Mouse (Mus musculus) olfactory bulb, adult 2 months (tissue): ENCODE measurements around the gene Tmem208. TPM values are rescaled to one million over a fixed set of nuclear protein-coding genes. Genes with fewer than 3 reads are reported as not detected.

Experiments used
- H3K27ac ChIP-seq: fragments of 200-500 bp; 2 replicates; pipeline ENCODE4 v1.5.1; 2012; ENCODE audit warnings: low read depth, low read length; ENCODE audit not compliant: insufficient read depth
- H3K4me1 ChIP-seq: fragments of 200-500 bp; 2 replicates; pipeline ENCODE4 v1.6.1; 2012; ENCODE audit warnings: low read length; ENCODE audit not compliant: control insufficient read depth, insufficient read depth
- H3K4me3 ChIP-seq: fragments of 200-500 bp; 2 replicates; pipeline ENCODE4 v1.5.1; 2012; ENCODE audit warnings: mild to moderate bottlenecking, low read depth, low read length, moderate library complexity; ENCODE audit not compliant: insufficient read depth
- CTCF ChIP-seq: fragments of 200-500 bp; IDR thresholded peaks from 2 replicates; pipeline ENCODE4 v1.5.1; 2012; ENCODE audit warnings: low read depth, mild to moderate bottlenecking, low read length, moderate library complexity; ENCODE audit not compliant: insufficient read depth
- POLR2A ChIP-seq: fragments of 200-500 bp; IDR thresholded peaks from 2 replicates; pipeline ENCODE4 v1.6.1; 2012; ENCODE audit warnings: mild to moderate bottlenecking, low read depth, low read length, moderate library complexity; ENCODE audit not compliant: insufficient read depth
- WGBS: fragments of 180-500 bp; shearing (Covaris S2); methylation state at CpG from one replicate; pipeline ENCODE4 v1.1.7; 2018; 5-methylcytosine and 5-hydroxymethylcytosine counted together
- polyA plus RNA-seq: library from polyadenylated mRNA; stranded (reverse); fragments of >200 nt; gene quantifications from 2 replicates; pipeline ENCODE4 v1.2.4, GENCODE M21; 2012; ENCODE audit warnings: low replicate concordance; ENCODE audit not compliant: missing spikeins, insufficient read depth, insufficient read length

Gene Tmem208
- polyA plus RNA-seq, 1 experiment, result not detected

DNA sequence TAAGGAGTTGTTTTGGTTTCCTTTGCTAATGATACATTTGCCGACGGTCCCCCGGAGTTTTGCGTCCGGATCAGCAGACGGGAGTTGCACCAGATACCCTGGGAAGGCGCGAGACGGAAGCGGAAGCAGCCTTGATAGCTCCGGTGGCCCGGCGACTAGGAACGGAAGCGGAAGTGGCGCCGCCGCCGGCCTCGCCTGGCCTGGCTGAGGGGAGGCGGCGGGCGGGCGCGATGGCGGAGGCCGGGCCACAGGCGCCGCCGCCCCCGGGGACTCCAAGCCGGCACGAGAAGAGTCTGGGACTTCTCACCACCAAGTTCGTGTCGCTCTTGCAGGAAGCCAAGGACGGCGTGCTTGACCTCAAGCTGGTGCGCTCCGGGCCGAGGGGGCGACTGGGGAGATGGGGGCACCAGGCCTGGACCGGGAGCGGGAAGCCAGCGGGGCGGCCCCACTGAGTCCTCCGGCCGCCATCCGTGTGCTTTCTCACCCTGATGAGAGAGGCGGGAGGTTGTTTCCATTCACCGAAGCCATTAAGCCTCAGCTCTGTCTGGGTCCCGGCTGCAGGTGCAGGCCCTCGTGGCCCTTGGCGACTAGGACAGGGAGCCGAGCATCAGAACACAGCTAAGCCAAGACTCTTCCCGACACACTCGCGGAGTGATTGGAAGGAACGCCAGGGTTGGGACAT lies 28.5 kb upstream of the Tmem208 start, which contains the start of gene E2f4:
Gene E2f4 (plus strand): TSS at position 153 of the 682 bp plus-strand sequence.
- WGBS, result under 1% methylated on average over 58 of the region's 58 CpGs

DNA sequence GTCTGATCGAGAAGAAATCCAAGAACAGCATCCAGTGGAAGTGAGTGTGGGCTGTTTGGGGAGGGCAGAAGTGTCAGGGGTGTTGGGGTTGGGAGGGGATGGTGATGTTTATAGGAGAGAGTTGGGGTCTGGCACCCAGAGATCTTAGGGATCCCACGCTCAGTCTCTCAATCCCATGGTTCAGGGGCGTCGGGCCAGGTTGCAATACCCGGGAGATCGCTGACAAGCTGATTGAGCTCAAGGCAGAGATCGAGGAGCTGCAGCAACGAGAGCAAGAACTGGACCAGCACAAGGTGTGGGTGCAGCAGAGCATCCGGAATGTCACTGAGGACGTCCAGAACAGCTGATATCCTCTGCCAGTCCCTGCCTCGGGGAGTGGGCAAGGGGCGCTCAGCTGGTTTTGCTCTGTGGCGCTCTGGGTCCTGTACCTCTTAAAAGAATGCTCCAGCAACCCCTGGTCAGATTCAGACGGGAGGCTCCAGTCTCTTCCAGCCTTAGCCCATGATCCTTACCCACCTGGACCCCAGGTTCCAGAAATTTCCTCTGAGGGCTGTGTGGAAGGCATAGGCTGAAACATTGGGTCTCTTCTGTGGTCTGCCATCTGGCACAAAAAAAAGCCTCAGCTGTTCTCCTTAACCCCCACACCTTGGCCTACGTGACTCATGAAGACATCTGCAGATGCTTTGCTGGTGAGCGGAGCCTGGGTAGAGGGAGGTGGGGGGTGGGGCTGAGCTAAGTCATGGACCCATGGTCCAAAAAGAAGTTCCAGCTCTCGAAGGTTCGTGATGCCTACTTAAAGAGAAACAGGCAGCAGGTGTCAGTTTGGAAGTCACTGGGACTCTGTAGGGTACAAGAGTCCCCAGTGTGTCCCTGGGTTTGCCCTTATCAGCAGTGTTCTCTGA lies 27.6 kb upstream of the Tmem208 start:
- H3K4me1 ChIP-seq, result peaks cover 11% of the 10 kb centered on the region
- H3K27ac ChIP-seq, result no peak overlapping the region
- no peak for TF ChIP-seq CTCF
- no peak for TF ChIP-seq POLR2A
- 44% methylated on average over 18 of the region's 18 CpGs for WGBS
- H3K4me3 ChIP-seq, result peak overlapping the region; percentile 85

More for the DNA sequence above, 28.5 kb upstream of the Tmem208 start, which contains the start of gene E2f4:
- Histone ChIP-seq H3K4me1 (peaks cover 9% of the 10 kb centered on the region), H3K4me3 (peak within 1 kb of the TSS; percentile 85), H3K27ac (0 out of 2 replicates have a peak within 1 kb of the TSS, but pooled peaks have one; percentile 16)
- no peak for TF ChIP-seq CTCF
- TF ChIP-seq POLR2A, result peak; percentile 90

DNA sequence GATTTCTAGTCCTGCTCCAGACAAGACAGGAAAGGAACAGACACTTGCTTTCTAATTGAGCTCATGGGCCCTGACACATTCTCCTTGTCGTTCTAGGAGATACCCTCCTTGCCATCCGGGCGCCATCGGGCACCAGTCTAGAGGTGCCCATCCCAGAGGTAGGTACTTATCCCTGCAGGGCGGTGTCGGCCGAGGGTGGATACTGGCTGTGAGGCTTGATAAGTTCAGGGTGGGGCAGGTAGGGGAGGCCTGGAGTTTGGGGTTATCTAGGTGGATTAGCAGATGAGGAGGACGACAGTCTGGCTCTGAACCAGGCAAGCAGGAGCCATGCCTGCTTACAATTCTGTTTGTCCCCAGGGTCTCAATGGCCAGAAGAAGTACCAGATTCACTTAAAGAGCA lies 26.2 kb upstream of the Tmem208 start:
- Histone ChIP-seq H3K27ac (no peak overlapping the region), H3K4me1 (peaks cover 21% of the 10 kb centered on the region), H3K4me3 (no peak overlapping the region)
- 94% methylated on average over 8 of the region's 8 CpGs for WGBS
- TF ChIP-seq POLR2A (no peak), CTCF (no peak)

DNA sequence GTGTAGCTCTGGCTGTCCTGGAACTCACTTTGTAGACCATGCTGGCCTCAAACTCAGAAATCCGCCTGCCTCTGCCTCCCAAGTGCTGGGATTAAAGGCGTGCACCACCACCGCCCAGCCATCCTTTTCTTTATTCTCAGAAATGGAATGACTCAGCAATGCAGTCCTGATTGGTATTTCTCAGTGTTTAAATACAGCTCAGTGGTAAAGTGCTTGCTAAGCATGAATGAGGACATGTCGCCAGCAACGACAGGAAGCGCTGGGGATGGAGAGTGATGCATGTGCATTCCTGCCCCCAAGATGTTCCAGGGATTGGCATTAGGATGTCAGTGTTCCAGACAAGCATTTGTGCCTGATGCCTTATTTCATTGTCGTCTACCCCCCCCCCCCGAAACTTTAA lies 22.8 kb upstream of the Tmem208 start:
- 63% methylated on average over 8 of the region's 8 CpGs for WGBS
- H3K4me3 ChIP-seq, result no peak overlapping the region
- peaks cover 32% of the 10 kb centered on the region for H3K4me1 ChIP-seq
- TF ChIP-seq CTCF, result no peak
- no peak for TF ChIP-seq POLR2A
- H3K27ac ChIP-seq, result no peak overlapping the region

DNA sequence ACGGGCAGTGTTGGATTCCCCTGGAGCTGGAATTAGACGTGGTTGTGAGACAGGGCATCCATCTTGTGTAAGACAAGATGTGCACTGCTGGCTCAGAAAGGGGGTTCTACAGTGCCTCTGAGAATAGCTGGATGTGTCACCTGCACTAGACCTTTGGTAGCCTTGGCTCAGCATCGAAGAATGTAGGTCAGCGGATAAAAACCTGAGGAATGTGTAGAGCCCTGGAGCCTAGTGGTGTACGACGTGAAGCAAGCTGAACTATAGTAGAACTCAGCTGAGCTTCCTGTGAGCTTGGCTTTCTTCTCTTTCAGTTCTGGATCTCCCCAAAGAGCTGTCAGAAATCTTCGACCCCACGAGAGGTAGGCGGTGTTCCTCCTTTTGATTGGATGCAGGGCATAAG lies 22.3 kb upstream of the Tmem208 start:
- WGBS, result 71% methylated on average over 9 of the region's 9 CpGs
- Histone ChIP-seq H3K4me1 (peaks cover 28% of the 10 kb centered on the region), H3K4me3 (no peak overlapping the region), H3K27ac (no peak overlapping the region)
- TF ChIP-seq POLR2A (no peak), CTCF (no peak)

DNA sequence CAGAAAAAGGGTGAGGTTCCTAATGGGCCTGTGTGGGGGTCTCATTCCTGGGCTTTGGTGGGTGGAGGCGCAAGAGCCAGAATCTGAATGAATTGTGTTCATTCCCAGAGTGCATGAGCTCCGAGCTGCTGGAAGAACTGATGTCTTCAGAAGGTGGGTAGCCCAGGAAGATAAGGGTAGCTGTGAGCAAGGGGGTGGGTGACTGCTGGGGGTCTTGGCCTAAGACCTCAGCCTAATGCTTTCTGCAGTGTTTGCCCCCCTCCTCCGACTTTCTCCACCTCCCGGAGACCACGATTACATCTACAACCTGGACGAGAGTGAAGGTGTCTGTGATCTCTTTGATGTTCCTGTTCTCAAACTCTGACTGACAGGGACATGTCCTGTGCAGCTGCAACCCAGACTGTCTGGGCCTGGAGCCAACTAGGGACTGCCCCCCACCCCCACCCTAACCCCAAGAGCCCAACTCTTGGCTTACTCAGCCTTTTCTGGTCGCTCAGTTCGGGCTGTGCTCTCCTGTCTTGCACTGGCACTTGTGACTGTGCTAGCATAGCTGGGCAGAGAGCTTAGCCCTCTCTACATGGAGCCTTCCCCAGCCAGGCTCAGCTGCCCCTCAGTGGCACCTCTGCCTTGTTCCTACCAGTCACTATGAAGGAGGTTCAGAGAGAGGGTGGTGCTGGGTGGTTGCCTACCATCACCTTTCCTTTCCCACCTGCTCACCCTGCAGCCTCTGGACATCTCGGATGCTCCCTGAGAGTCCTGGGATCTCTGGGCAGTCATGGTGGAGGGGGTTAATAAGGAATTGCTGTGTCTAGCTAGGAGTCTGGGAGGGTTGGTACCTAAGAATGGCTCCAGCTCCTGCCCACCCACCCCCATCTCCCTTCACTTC lies 21.6 kb upstream of the Tmem208 start:
- TF ChIP-seq CTCF (no peak), POLR2A (no peak)
- Histone ChIP-seq H3K4me1 (peaks cover 27% of the 10 kb centered on the region), H3K4me3 (no peak overlapping the region), H3K27ac (no peak overlapping the region; the same call in 1 of the 2 replicates)
- 47% methylated on average over 9 of the region's 9 CpGs for WGBS

DNA sequence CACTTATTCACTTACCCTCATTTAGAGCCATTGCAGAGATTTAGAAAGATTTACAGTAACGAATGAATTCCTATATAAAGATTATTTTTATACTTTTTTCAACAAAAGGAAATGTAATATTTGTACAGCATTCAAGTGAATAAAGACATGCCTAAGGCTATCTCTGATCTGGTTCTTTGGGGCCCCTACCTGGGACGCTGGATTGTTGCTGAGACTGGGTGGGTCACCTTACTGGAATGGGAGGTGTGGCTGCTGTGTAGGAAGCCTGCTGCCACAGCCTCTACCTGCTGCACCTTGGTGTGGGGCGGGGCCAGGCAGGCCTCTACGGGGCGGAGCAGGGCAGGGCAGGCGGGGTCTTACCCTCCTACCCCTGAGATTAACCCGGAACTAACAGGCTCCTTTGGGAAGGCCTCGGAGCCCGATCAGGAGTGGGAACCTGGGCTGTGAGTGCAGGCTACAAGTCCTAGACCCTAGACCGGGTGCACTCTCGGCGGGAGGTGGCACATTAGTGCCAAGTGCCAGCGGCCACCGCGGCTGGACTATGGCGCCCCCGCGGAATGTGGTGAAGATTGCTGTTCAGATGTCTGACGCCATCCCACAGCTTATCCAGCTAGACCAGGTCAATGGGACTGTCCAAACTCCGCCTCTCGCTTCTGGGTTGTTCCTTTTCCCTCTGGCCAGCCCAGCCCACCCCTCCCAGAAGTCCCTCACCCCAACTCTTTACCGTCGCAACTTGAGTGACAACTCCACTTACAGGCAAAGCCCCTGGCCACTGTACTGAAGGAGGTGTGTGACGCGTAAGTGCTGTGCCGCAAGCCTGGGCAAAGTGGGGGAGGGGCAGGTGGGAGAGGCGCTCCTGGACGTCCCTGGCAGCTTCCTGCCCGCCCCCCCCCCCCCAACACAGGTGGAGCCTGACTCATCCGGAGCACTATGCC lies 20.7 kb upstream of the Tmem208 start, which contains the start of gene Elmo3:
Gene Elmo3 (plus strand): TSS at position 391 of the 935 bp plus-strand sequence.
- no peak for TF ChIP-seq POLR2A
- no peak for TF ChIP-seq CTCF
- Histone ChIP-seq H3K4me1 (peaks cover 27% of the 10 kb centered on the region), H3K4me3 (peak within 1 kb of the TSS; percentile 31), H3K27ac (no peak within 1 kb of the TSS; the same call in 1 of the 2 replicates)
- 4% methylated on average over 30 of the region's 30 CpGs for WGBS

DNA sequence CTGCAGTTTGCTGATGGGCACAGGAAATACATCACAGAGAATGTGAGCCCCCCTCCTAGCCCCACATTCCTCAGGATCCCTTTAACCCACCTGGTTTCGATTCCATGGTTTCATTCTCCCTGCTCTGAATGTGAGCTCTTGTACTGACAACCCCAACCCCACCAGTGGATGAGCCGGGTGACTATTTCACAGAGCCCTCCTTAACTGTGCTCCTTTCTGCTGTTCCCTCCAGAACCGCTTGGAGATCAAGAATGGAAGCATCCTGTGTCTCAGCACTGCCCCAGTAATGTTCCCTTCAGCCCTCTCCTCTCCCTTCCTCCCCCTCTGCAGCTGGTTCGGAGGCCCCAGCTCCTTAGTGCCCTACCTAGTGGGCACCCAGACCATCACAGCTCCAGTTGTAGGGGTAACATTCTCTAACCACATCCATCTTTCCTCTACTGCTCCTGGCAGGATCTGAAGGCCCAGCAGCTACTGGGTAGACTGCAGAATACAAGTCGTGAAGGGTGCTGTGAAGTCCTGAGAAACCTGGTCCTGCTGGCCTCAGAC lies 19.9 kb upstream of the Tmem208 start:
- TF ChIP-seq CTCF (no peak), POLR2A (no peak; the same call in 1 of the 2 replicates)
- Histone ChIP-seq H3K27ac (no peak overlapping the region), H3K4me1 (peaks cover 27% of the 10 kb centered on the region), H3K4me3 (no peak overlapping the region)
- 43% methylated on average over 5 of the region's 5 CpGs for WGBS
